Mouse (Mus musculus): ENCODE data around the gene Tmem117. TPM values are rescaled to one million over a fixed set of nuclear protein-coding genes. Genes with fewer than 3 reads are reported as not detected.

Gene Tmem117
- polyA plus RNA-seq, 1 experiment from 2014 or later = 0.18 TPM

DNA sequence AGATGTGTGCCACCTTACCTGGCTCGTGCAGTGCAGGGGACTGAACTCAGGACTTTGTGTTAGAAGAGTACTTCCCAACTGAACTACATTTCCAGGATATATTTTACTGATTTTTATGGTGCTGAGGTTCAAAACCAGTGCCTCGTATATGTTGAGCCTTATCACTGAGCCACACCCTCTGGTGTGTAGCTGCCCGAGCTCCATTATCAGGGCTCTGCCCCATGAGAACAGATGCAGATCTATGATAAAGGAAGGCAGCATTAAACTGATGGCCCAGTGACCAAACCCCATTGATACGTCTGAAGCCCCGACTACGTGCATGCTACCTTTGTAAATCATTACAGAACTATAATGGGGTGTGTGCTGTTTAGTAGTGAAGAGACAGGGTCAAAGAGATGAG, 35.6 kb downstream of the Tmem117 start:
- ATAC-seq (replicated peaks; ENCODE audit: low FRiP score) = no peak
- DNase-seq (ENCODE audit: low spot score) = no peak
- Histone ChIP-seq H3K9me3 (ENCODE audit: control insufficient read depth, low read length) (no peaks in the 10 kb centered on the region), H3K27me3 (replicated peaks; ENCODE audit: control insufficient read depth, insufficient read depth, low read length) (no peaks in the 10 kb centered on the region), H3K4me3 (ENCODE audit: low read depth, low read length) (no peak overlapping the region), H3K4me1 (replicated peaks; ENCODE audit: control insufficient read depth, insufficient read depth, low read length) (no peaks in the 10 kb centered on the region), H3K27ac (ENCODE audit: low read depth, low read length) (no peak overlapping the region), H3K36me3 (ENCODE audit: control insufficient read depth, insufficient read depth, low read length) (no peaks in the 10 kb centered on the region), H3K4me2 (no peak overlapping the region), H3K9ac (ENCODE audit: low read depth, low read length) (no peak overlapping the region)
- WGBS = 55% methylated on average over 6 of the region's 6 CpGs

DNA sequence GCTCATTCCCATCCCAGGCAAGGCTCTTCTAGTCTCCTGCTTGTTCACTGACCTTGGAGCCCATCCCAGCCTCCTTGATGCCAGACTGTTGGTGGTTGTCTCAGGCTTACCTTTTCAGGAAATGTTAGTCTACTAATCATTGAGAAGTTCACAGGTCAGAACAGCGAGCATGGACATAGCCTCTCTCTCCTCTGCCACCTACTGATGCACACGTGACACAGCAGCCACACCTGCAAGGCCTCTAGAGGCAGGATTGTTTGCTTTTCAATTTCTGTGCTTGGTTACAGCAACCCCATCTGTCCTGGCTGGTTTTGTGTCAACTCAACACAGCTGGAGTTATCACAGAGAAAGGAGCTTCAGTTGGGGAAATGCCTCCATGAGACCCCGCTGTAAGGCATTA, 52.1 kb downstream of the Tmem117 start:
- no peak for ATAC-seq (replicated peaks; ENCODE audit: low FRiP score)
- Histone ChIP-seq H3K4me1 (replicated peaks; ENCODE audit: control insufficient read depth, insufficient read depth, low read length) (no peaks in the 10 kb centered on the region), H3K36me3 (ENCODE audit: control insufficient read depth, insufficient read depth, low read length) (no peaks in the 10 kb centered on the region), H3K27me3 (replicated peaks; ENCODE audit: control insufficient read depth, insufficient read depth, low read length) (no peaks in the 10 kb centered on the region), H3K4me2 (no peak overlapping the region), H3K9me3 (ENCODE audit: control insufficient read depth, low read length) (no peaks in the 10 kb centered on the region), H3K27ac (ENCODE audit: low read depth, low read length) (no peak overlapping the region), H3K9ac (ENCODE audit: low read depth, low read length) (no peak overlapping the region), H3K4me3 (ENCODE audit: low read depth, low read length) (no peak overlapping the region)
- WGBS = 52% methylated on average over 3 of the region's 3 CpGs
- no peak for DNase-seq (ENCODE audit: low spot score)

DNA sequence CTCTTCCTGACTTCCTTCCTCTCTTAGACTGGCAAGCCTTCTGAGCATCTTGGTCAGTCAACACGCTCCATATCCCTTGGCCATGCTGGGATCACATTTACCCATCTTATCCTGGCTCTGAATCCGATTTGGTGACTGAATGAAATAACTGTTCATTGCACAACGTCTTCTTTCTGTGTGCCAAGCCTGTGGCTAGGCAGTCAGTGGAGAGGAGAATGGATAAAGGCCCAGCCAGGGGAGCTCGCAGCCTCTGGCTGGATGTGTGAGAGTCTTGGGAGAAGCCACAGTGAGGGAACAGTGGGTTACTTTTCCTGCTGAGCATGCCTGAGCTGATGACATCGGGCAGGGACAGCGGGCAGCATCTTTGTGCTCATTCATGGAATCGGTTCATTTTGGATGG, 55.2 kb downstream of the Tmem117 start:
- Histone ChIP-seq H3K36me3 (ENCODE audit: control insufficient read depth, insufficient read depth, low read length) (no peaks in the 10 kb centered on the region), H3K9ac (ENCODE audit: low read depth, low read length) (no peak overlapping the region), H3K9me3 (ENCODE audit: control insufficient read depth, low read length) (no peaks in the 10 kb centered on the region), H3K27me3 (replicated peaks; ENCODE audit: control insufficient read depth, insufficient read depth, low read length) (no peaks in the 10 kb centered on the region), H3K4me1 (replicated peaks; ENCODE audit: control insufficient read depth, insufficient read depth, low read length) (no peaks in the 10 kb centered on the region), H3K4me3 (ENCODE audit: low read depth, low read length) (no peak overlapping the region), H3K27ac (ENCODE audit: low read depth, low read length) (no peak overlapping the region), H3K4me2 (no peak overlapping the region)
- no peak for ATAC-seq (replicated peaks; ENCODE audit: low FRiP score)
- DNase-seq (ENCODE audit: low spot score) = no peak
- 74% methylated on average over 7 of the region's 7 CpGs for WGBS

DNA sequence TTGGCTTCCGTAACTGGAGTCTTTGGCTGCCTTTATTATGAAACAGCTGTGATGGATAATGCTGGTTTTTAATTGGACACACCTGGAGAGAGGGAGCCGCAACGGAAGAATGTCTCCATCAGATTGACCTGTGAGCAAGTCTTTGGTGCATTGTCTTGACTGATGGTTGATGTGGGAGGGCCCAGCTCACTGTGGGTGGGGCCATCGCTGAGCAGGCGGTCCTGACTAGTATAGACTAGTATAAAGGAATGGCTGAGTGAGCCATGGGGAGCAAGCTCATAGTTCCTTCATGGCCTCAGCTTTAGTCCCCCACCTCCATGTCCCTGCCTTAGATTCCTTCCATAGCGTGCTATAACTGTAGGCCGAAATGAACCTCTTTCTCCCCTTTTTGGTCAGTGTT, 58.1 kb downstream of the Tmem117 start:
- Histone ChIP-seq H3K9me3 (ENCODE audit: control insufficient read depth, low read length) (no peaks in the 10 kb centered on the region), H3K4me3 (ENCODE audit: low read depth, low read length) (no peak overlapping the region), H3K27ac (ENCODE audit: low read depth, low read length) (no peak overlapping the region), H3K4me2 (no peak overlapping the region), H3K9ac (ENCODE audit: low read depth, low read length) (no peak overlapping the region), H3K27me3 (replicated peaks; ENCODE audit: control insufficient read depth, insufficient read depth, low read length) (no peaks in the 10 kb centered on the region), H3K4me1 (replicated peaks; ENCODE audit: control insufficient read depth, insufficient read depth, low read length) (no peaks in the 10 kb centered on the region), H3K36me3 (ENCODE audit: control insufficient read depth, insufficient read depth, low read length) (no peaks in the 10 kb centered on the region)
- ATAC-seq (replicated peaks; ENCODE audit: low FRiP score) (no peak), DNase-seq (ENCODE audit: low spot score) (no peak)
- WGBS = 84% methylated on average over 7 of the region's 7 CpGs

DNA sequence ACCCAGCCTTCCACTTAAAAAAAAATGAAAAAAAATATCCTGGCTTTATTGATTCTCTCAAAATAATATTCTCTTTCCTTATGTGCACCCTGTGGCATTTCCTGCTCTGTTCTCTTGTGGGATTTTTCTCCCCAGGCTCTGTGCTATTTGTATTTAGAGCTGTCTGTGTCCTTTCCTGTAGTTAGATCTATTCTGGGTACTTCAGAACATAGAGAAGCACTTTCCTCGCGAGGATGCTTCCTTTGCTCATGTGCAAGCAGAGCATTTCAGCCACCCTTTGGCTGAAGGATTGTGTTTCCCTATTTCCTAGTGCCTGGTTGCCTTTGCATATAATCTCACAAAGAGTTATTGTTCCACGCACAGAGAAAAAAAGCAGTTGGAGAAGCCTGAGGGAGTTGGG, 58.6 kb downstream of the Tmem117 start:
- Histone ChIP-seq H3K9ac (ENCODE audit: low read depth, low read length) (no peak overlapping the region), H3K4me3 (ENCODE audit: low read depth, low read length) (no peak overlapping the region), H3K27me3 (replicated peaks; ENCODE audit: control insufficient read depth, insufficient read depth, low read length) (no peaks in the 10 kb centered on the region), H3K4me2 (no peak overlapping the region), H3K27ac (ENCODE audit: low read depth, low read length) (no peak overlapping the region), H3K36me3 (ENCODE audit: control insufficient read depth, insufficient read depth, low read length) (no peaks in the 10 kb centered on the region), H3K9me3 (ENCODE audit: control insufficient read depth, low read length) (no peaks in the 10 kb centered on the region), H3K4me1 (replicated peaks; ENCODE audit: control insufficient read depth, insufficient read depth, low read length) (no peaks in the 10 kb centered on the region)
- ATAC-seq (replicated peaks; ENCODE audit: low FRiP score) (no peak), DNase-seq (ENCODE audit: low spot score) (no peak)
- WGBS = 71% methylated on average over 3 of the region's 3 CpGs

DNA sequence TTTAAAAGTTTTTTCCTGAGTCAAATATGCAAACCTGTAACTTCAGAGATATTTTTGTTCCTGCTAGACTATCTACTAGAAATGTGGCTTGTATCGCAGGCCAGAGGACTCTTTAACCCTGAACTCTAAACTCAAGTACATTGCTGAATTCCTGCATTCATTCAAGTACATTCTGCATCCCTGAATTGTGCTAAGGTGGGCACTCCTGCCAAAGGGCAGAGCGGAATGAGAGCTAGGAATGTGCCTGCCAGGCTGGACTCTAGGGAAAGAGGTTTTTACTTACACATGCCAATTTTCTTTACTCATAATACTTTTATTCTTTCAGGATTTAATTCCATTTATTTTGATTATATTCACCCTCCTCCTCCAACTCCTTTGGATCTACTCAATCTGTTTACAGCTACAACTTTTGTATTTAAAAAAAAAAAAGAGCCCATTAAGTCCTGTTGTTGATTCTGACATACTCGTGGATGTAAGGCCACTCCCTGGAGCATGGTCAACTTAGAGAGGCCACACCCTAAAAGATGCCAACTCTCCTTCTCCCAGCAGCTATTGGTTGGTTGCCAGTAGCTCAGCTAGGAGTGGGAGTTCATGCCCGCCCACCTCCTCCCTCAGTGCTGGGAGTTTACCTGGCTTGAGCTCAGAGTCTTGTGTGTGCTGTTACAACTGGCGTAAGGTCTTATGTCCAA, 60.3 kb downstream of the Tmem117 start:
- ATAC-seq (replicated peaks; ENCODE audit: low FRiP score) (no peak), DNase-seq (ENCODE audit: low spot score) (no peak)
- Histone ChIP-seq H3K9ac (ENCODE audit: low read depth, low read length) (no peak overlapping the region), H3K27me3 (replicated peaks; ENCODE audit: control insufficient read depth, insufficient read depth, low read length) (no peaks in the 10 kb centered on the region), H3K4me3 (ENCODE audit: low read depth, low read length) (no peak overlapping the region), H3K4me1 (replicated peaks; ENCODE audit: control insufficient read depth, insufficient read depth, low read length) (no peaks in the 10 kb centered on the region), H3K9me3 (ENCODE audit: control insufficient read depth, low read length) (no peaks in the 10 kb centered on the region), H3K4me2 (no peak overlapping the region), H3K36me3 (ENCODE audit: control insufficient read depth, insufficient read depth, low read length) (no peaks in the 10 kb centered on the region), H3K27ac (ENCODE audit: low read depth, low read length) (no peak overlapping the region)
- WGBS = 76% methylated on average over 5 of the region's 5 CpGs

DNA sequence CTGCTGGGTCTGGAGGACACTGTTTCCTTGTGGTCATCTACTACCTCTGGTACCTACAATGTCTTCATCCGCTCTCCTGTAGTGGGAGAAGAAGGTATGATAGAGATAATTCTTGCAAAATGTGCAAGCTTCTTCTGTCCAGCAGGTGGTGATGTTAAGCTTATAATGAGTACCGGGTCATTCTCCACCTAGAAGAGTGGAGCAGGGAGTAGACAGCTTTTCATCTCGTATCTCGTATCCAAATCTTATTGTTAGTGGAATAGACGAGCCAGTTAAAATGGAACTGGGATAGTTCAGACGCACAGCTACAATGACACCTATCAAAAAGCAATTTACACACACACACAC, 60.8 kb downstream of the Tmem117 start:
- Histone ChIP-seq H3K9ac (ENCODE audit: low read depth, low read length) (no peak overlapping the region), H3K4me2 (no peak overlapping the region), H3K27me3 (replicated peaks; ENCODE audit: control insufficient read depth, insufficient read depth, low read length) (no peaks in the 10 kb centered on the region), H3K9me3 (ENCODE audit: control insufficient read depth, low read length) (no peaks in the 10 kb centered on the region), H3K36me3 (ENCODE audit: control insufficient read depth, insufficient read depth, low read length) (no peaks in the 10 kb centered on the region), H3K27ac (ENCODE audit: low read depth, low read length) (no peak overlapping the region), H3K4me3 (ENCODE audit: low read depth, low read length) (no peak overlapping the region), H3K4me1 (replicated peaks; ENCODE audit: control insufficient read depth, insufficient read depth, low read length) (no peaks in the 10 kb centered on the region)
- no peak for DNase-seq (ENCODE audit: low spot score)
- 75% methylated on average over 6 of the region's 6 CpGs for WGBS
- no peak for ATAC-seq (replicated peaks; ENCODE audit: low FRiP score)

DNA sequence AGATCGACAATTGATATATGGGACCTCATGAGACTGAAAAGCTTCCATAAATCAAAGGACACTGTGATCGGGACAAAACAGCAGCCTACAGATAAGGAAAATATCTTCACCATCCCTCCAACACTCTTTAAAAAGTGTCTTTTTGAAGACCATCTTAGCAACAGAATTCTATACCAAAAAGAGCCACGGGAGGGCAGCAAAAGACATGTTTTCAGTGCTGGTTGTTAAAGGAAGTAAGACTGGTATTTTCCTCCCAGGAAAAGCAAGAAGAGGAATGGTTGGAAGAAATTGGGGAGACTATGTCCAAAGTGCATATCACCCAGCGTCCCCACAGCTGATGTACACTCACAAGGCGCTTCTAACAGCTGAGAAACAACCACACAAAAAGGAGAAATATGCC, 93.7 kb downstream of the Tmem117 start:
- H3K27ac ChIP-seq (ENCODE audit: low read depth, low read length) = no peak overlapping the region
- H3K27me3 ChIP-seq (replicated peaks; ENCODE audit: control insufficient read depth, insufficient read depth, low read length) = no peaks in the 10 kb centered on the region
- H3K9me3 ChIP-seq (ENCODE audit: control insufficient read depth, low read length) = no peaks in the 10 kb centered on the region
- H3K4me2 ChIP-seq = no peak overlapping the region
- no peaks in the 10 kb centered on the region for H3K4me1 ChIP-seq (replicated peaks; ENCODE audit: control insufficient read depth, insufficient read depth, low read length)
- H3K36me3 ChIP-seq (ENCODE audit: control insufficient read depth, insufficient read depth, low read length) = no peaks in the 10 kb centered on the region
- H3K9ac ChIP-seq (ENCODE audit: low read depth, low read length) = no peak overlapping the region
- ATAC-seq (replicated peaks; ENCODE audit: low FRiP score) (no peak), DNase-seq (ENCODE audit: low spot score) (no peak)
- no peak overlapping the region for H3K4me3 ChIP-seq (ENCODE audit: low read depth, low read length)
- 27% methylated on average over 5 of the region's 5 CpGs for WGBS

DNA sequence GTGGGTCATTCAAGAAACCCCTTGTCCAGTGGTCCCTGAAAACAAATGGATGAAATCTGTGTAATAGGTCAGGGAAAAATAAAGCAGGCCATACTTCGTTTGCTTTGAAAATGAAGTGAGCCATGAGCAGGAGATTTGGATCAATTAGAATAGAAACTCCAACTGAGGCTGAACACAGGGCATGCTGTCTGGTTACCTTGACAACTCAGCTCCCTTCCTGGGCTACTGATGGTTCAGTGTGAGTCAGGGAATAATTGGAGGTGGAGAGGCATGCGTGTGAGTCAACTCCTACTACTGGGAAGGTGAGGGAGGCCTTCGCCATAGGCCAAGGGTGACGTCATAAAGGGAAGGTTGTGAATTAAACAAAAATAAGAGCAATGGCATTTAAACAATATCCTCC, 103.1 kb downstream of the Tmem117 start:
- H3K27me3 ChIP-seq (replicated peaks; ENCODE audit: control insufficient read depth, insufficient read depth, low read length) = no peaks in the 10 kb centered on the region
- DNase-seq (ENCODE audit: low spot score) (no peak), ATAC-seq (replicated peaks; ENCODE audit: low FRiP score) (no peak)
- H3K4me2 ChIP-seq = no peak overlapping the region
- H3K9me3 ChIP-seq (ENCODE audit: control insufficient read depth, low read length) = no peaks in the 10 kb centered on the region
- no peaks in the 10 kb centered on the region for H3K36me3 ChIP-seq (ENCODE audit: control insufficient read depth, insufficient read depth, low read length)
- no peak overlapping the region for H3K9ac ChIP-seq (ENCODE audit: low read depth, low read length)
- no peak overlapping the region for H3K4me3 ChIP-seq (ENCODE audit: low read depth, low read length)
- WGBS = 80% methylated on average over 4 of the region's 4 CpGs
- H3K4me1 ChIP-seq (replicated peaks; ENCODE audit: control insufficient read depth, insufficient read depth, low read length) = no peaks in the 10 kb centered on the region
- no peak overlapping the region for H3K27ac ChIP-seq (ENCODE audit: low read depth, low read length)
